Mouse (Mus musculus) kidney, embryonic 14.5 days (tissue): ENCODE measurements around the gene Zic4. TPM values are rescaled to one million over a fixed set of nuclear protein-coding genes. Genes with fewer than 3 reads are reported as not detected.

Experiments
- ATAC-seq: fragments of 200-750 bp; cut with Nextera tagmentation; 2 replicates; pipeline ENCODE4 v1.8.0; 2017; ENCODE audit warnings: moderate number of reproducible peaks, mild to moderate bottlenecking, moderate TSS enrichment, moderate library complexity; ENCODE audit not compliant: low FRiP score, low TSS enrichment
- H3K27ac ChIP-seq: fragments of 300-500 bp; sonication (generic); 2 replicates; pipeline ENCODE4 v1.5.1; 2014; ENCODE audit warnings: low read depth, mild to moderate bottlenecking, low read length, moderate library complexity, mixed read lengths
- H3K27me3 ChIP-seq: fragments of 300-500 bp; sonication (generic); 2 replicates; pipeline ENCODE4 v1.6.1; 2014; ENCODE audit warnings: mild to moderate bottlenecking, low read length; ENCODE audit not compliant: control insufficient read depth, insufficient read depth
- H3K36me3 ChIP-seq: fragments of 300-500 bp; sonication (generic); 2 replicates; pipeline ENCODE4 v1.6.1; 2014; ENCODE audit warnings: low read length, mixed read lengths; ENCODE audit not compliant: control insufficient read depth, insufficient read depth
- H3K4me1 ChIP-seq: fragments of 300-500 bp; sonication (generic); 2 replicates; pipeline ENCODE4 v1.6.1; 2014; ENCODE audit warnings: low read length, mixed read lengths; ENCODE audit not compliant: control insufficient read depth, insufficient read depth
- H3K4me2 ChIP-seq: fragments of 300-500 bp; sonication (generic); replicated peaks from 2 replicates; pipeline ENCODE4 v1.6.1; 2014; ENCODE audit warnings: low read depth, mild to moderate bottlenecking, low read length
- H3K4me3 ChIP-seq: fragments of 300-500 bp; sonication (generic); 2 replicates; pipeline ENCODE4 v1.5.1; 2014; ENCODE audit warnings: mild to moderate bottlenecking, low read length
- H3K9ac ChIP-seq: fragments of 300-500 bp; sonication (generic); 2 replicates; pipeline ENCODE4 v1.6.1; 2014; ENCODE audit warnings: low read depth, mild to moderate bottlenecking, low read length, moderate library complexity
- H3K9me3 ChIP-seq: fragments of 300-500 bp; sonication (generic); 2 replicates; pipeline ENCODE4 v1.6.1; 2016; ENCODE audit warnings: low read length; ENCODE audit not compliant: control insufficient read depth
- WGBS: fragments of 180-500 bp; shearing (Covaris S2); extraction: QIAGEN DNeasy Blood & Tissue Kit; methylation state at CpG from one replicate; pipeline ENCODE4 v1.1.7; 2014; 5-methylcytosine and 5-hydroxymethylcytosine counted together
- polyA plus RNA-seq: library from polyadenylated mRNA; unstranded; fragments of >200 nt; fragmentation: Nextera tagmentation; extraction: Ambion mirVana; gene quantifications from 2 replicates; pipeline ENCODE4 v1.2.1, GENCODE M21; 2014

Gene Zic4
- polyA plus RNA-seq, 1 experiment from 2014 or later: not detected

DNA sequence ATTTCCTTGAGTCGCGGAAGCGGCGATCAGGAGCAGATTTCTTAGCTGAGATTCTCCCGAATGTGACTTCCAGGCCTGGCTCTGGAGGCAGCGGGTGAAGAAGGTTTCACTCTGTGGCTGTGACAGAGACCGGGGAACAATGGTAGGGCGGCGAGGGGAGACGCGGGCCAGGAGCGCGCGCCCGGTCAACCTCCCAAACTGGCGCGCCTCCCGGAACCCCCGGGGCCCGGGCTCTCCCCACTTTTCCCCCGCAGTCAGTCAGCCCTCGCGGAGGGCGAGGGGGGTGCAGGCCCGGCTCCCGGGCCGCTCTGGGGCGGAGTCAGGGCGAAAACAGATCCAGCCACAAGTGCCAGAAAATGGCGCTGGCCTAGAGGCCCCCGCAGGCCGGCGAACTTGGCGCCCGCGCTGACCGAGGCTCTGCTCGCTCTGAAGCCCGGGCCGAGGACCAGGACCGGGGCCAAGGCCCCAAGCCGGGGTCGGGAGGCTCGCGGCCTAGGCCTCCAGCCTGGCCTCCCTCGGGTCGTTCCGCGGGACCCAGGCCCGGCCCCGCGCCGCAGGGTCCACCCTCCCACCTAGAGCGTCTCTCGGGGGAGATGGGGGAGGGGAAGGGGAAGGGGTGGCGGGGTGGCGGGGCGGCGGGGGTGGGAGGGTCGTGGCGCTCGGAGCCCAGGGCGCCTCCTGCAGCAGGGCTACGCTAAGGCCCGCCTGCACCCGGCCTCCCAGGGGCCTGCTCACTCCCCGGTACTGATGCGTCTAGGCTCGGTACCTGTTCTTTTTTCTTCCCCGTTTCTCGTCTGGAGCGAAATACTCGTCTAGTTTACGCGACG lies 19.3 kb downstream of the Zic4 start:
- H3K36me3 ChIP-seq: no peaks in the 10 kb centered on the region
- H3K4me3 ChIP-seq: peak overlapping the region; percentile 34
- peaks cover 4% of the 10 kb centered on the region; the same call in 1 of the 2 replicates for H3K4me1 ChIP-seq
- no peak overlapping the region for H3K27ac ChIP-seq
- peak overlapping the region; percentile 84 for H3K4me2 ChIP-seq
- peaks cover 99% of the 10 kb centered on the region for H3K27me3 ChIP-seq
- WGBS: under 1% methylated on average over 48 of the region's 76 CpGs
- peak overlapping the region; percentile 42 for H3K9ac ChIP-seq
- no peaks in the 10 kb centered on the region for H3K9me3 ChIP-seq
- peak; percentile 83 for ATAC-seq

DNA sequence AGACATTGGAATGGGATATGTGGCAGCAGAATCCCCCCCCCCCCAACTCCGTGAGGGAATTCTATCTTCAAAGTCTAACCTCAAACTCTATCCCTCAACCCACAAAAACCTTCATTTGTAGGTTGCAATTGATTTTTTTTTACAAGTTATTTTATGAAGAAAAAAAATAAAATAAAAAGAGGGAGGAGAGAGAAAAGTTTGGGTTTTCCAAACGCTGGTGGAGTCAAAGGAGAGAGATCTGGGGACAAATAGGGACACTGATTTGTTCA lies 19.8 kb downstream of the Zic4 start:
- Histone ChIP-seq H3K9ac (no peak overlapping the region), H3K27me3 (peaks cover 99% of the 10 kb centered on the region), H3K4me1 (peaks cover 4% of the 10 kb centered on the region; the same call in 1 of the 2 replicates), H3K36me3 (no peaks in the 10 kb centered on the region), H3K4me2 (no peak overlapping the region; the same call in 1 of the 2 replicates), H3K4me3 (peak overlapping the region; percentile 34; the same call in 1 of the 2 replicates), H3K9me3 (no peaks in the 10 kb centered on the region), H3K27ac (no peak overlapping the region)
- ATAC-seq: no peak
- WGBS: 0% methylated on average over 2 of the region's 2 CpGs

DNA sequence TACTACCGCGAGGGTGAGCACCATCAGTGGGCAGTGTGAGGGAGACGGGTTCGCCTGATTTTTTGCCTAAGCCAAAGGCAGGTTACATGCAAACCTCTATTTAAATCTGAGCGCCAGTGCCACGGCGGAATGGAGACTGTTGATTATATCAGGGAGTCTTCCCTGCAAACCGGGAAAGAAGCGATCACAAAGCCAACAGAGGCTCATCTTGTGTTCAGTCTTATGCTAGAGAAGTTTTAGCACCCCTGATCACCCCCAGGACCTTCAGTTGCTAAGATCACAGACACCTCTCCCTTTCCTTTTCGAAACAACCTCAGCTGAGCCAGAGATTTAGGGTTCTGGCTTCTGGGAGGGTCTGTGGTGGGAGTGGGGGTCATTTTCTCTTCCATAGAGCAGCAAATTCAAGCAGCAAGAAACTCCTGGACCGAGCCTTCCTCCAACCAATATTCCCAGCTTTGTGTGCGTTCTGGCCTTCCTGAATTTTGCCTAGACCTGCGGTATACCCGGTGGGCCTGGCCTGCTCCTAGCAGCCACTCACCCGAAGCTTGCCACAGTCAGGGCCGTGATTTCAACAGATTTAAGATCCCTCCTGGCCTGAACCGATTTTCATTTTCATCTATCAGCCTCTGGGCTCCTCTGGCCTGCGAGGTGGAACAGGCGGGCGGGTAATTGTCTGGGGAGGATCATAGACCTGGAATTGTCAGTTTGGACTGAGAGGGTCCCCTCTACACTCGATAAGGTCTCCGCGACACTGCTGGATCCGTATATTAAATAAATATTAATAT lies 20.4 kb downstream of the Zic4 start:
- Histone ChIP-seq H3K36me3 (no peaks in the 10 kb centered on the region), H3K4me2 (no peak overlapping the region), H3K9ac (no peak overlapping the region), H3K27me3 (peaks cover 99% of the 10 kb centered on the region), H3K9me3 (no peaks in the 10 kb centered on the region), H3K4me1 (peaks cover 4% of the 10 kb centered on the region; the same call in 1 of the 2 replicates), H3K4me3 (no peak overlapping the region), H3K27ac (no peak overlapping the region)
- 1% methylated on average over 24 of the region's 24 CpGs for WGBS
- ATAC-seq: no peak

- ATAC-seq: no peak
- no peak overlapping the region for H3K27ac ChIP-seq
- no peak overlapping the region for H3K9ac ChIP-seq
- H3K27me3 ChIP-seq: peaks cover 99% of the 10 kb centered on the region
- 1% methylated on average over 28 of the region's 28 CpGs for WGBS
- H3K36me3 ChIP-seq: no peaks in the 10 kb centered on the region
- no peak overlapping the region for H3K4me2 ChIP-seq
- H3K4me3 ChIP-seq: no peak overlapping the region
- H3K9me3 ChIP-seq: no peaks in the 10 kb centered on the region
- H3K4me1 ChIP-seq: peaks cover 4% of the 10 kb centered on the region; the same call in 1 of the 2 replicates
Measured at GRCm38 (mm10) chr9:91383441-91384135, 21.4 kb downstream of the Zic4 start.

DNA sequence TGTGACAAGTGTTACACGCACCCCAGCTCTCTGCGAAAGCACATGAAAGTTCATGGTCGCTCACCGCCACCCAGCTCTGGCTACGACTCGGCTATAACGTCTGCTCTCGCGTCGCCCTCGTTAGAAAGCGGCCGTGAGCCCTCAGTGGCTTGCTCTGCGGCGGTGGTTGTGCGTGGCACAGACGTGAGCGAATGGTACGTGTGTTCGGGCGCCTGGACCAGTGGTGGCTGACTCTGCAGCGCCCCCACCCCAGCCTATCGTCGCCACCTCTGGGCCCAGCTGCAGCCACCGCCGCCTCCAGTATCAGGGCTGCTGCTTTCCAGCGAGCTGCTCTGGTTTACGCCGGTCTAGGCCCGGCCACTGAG lies 21.9 kb downstream of the Zic4 start:
- no peaks in the 10 kb centered on the region for H3K36me3 ChIP-seq
- no peaks in the 10 kb centered on the region for H3K9me3 ChIP-seq
- H3K4me2 ChIP-seq: no peak overlapping the region
- no peak overlapping the region for H3K27ac ChIP-seq
- H3K4me3 ChIP-seq: no peak overlapping the region
- no peak for ATAC-seq
- under 1% methylated on average over 30 of the region's 30 CpGs for WGBS
- H3K4me1 ChIP-seq: peaks cover 4% of the 10 kb centered on the region; the same call in 1 of the 2 replicates
- H3K9ac ChIP-seq: no peak overlapping the region
- peaks cover 99% of the 10 kb centered on the region for H3K27me3 ChIP-seq

DNA sequence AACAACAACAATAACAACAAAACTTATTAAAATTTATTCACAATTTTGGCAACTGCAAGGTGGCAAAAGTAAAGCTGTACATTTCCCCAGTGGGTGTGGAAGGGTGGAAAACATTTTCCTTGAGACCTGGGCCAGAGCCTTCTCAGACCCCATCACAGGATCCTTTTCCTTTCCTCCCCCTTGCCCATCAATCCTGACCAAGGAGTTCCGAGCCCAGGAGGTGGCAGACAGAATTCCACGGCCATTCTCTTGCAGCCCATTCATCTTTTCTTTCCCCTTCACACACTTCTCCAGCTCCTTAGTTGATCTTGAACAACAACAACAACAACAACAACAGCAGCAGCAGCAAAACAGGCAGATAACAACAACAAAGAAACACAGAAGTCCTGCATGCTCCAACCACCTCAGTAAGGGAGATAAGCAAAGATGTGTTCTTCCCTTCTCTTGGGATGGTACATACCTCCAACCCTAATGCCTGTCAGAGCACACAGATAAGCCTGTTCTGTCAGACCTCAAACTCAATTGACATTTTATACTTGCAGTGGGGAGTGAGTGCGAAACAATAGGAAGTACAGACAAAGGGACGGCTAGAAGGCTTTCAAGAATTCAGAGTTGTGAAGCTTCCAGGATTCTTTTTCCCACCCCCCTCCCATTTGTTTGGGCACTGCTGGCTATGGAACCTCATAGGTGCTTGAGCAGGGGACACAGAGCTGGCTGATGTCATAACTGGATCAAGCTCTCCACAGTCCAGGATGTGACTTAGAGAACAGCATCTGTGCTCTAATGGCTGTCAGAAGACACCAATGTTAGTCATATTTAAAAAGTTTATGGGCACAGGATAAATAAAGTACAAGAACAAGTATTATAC lies 22.7 kb downstream of the Zic4 start:
- Histone ChIP-seq H3K4me1 (peaks cover 4% of the 10 kb centered on the region; the same call in 1 of the 2 replicates), H3K27ac (no peak overlapping the region), H3K36me3 (no peaks in the 10 kb centered on the region), H3K4me2 (no peak overlapping the region), H3K9me3 (no peaks in the 10 kb centered on the region), H3K9ac (no peak overlapping the region), H3K4me3 (no peak overlapping the region), H3K27me3 (peaks cover 99% of the 10 kb centered on the region)
- no peak for ATAC-seq
- 0% methylated on average over 4 of the region's 4 CpGs for WGBS

- peaks cover 4% of the 10 kb centered on the region; the same call in 1 of the 2 replicates for H3K4me1 ChIP-seq
- H3K27me3 ChIP-seq: peaks cover 99% of the 10 kb centered on the region
- no peak overlapping the region for H3K27ac ChIP-seq
- WGBS: 3% methylated on average over 8 of the region's 8 CpGs
- no peak for ATAC-seq
- H3K9ac ChIP-seq: no peak overlapping the region
- H3K36me3 ChIP-seq: no peaks in the 10 kb centered on the region
- H3K4me2 ChIP-seq: no peak overlapping the region
- H3K4me3 ChIP-seq: no peak overlapping the region
- H3K9me3 ChIP-seq: no peaks in the 10 kb centered on the region
Measured at GRCm38 (mm10) chr9:91385561-91386430, 23.6 kb downstream of the Zic4 start.

- WGBS: 1% methylated on average over 17 of the region's 17 CpGs
- no peak overlapping the region for H3K4me2 ChIP-seq
- H3K36me3 ChIP-seq: no peaks in the 10 kb centered on the region
- ATAC-seq: no peak
- no peak overlapping the region for H3K9ac ChIP-seq
- no peak overlapping the region for H3K4me3 ChIP-seq
- H3K9me3 ChIP-seq: no peaks in the 10 kb centered on the region
- no peak overlapping the region for H3K27ac ChIP-seq
- peaks cover 3% of the 10 kb centered on the region; the same call in 1 of the 2 replicates for H3K4me1 ChIP-seq
- peaks cover 99% of the 10 kb centered on the region for H3K27me3 ChIP-seq
Measured at GRCm38 (mm10) chr9:91386502-91386890, 24.3 kb downstream of the Zic4 start.
